Mouse (Mus musculus) embryo, embryonic 10.5 days (tissue): ENCODE measurements at regions not wholly inside any gene's neighbourhood (a gene's known extent, or its start where the extent isn't known, plus 50 kb on each side); places are given as distances from the start of the nearest gene placed in this dataset.

Experiments
- DNase-seq: peaks from one replicate; pipeline ENCODE4 v3.0.0-alpha.2; 2015; ENCODE audit warnings: low spot score

- DNase-seq: peak; percentile 83
These were observed 76.0 kb upstream of the Ano5 start for GRCm38 (mm10) chr7:51434865-51435264.

GRCm38 (mm10) chr7:51454989-51455692, 55.7 kb upstream of the Ano5 start:
- DNase-seq: no peak

- DNase-seq: peak; percentile 27
These were observed 52.1 kb upstream of the Ano5 start for GRCm38 (mm10) chr7:51458757-51459156.
